ENCODE assay signal across 8 mouse cellular contexts in the genomic region with DNA sequence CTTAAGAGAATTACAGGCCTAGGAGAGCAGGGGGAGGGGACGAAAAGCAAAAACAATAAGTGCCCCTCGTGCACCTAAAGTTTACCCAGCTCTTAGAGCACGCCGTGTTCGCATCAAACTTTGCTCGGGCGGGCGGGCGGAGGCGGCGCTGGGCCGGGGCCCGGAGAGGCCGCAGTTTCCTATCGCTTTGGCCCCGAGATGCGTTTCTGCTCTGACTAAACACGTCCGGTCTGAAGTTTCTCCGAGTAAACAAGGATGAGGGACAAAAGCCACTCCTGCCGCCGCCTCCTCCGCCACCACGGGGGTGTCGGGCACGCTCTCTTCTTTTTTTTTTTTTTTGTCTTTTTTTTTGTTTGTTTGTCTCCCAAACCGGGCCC. TPM values are rescaled to one million over a fixed set of nuclear protein-coding genes. Genes with fewer than 3 reads are reported as not detected.
DNase-seq lines count a peak whose midpoint lies in the region; ATAC-seq and TF ChIP-seq lines count a peak whose summit lies in the region.

No protein-coding gene starts in this region.

- H3K4me1 ChIP-seq in limb, embryonic 15.5 days: peaks cover 16% of the 10 kb centered on the region
- H3K4me1 ChIP-seq in midbrain, embryonic 15.5 days: peaks cover 27% of the 10 kb centered on the region

- intact Hi-C loops in heart, postnatal 25 days (cut with DNase I): loop anchor here (2.0 to 5.0 kb wide), 5 partner anchors 20 to 239 kb away; no protein-coding TSS in a partner anchor

- H3K9ac ChIP-seq in limb, embryonic 15.5 days: peak overlapping the region; percentile 97
- H3K9ac ChIP-seq in midbrain, embryonic 15.5 days: peak overlapping the region; percentile 95

- H3K4me3 ChIP-seq in layer of hippocampus, adult 2 months: peak overlapping the region; percentile 65
- peak overlapping the region; percentile 73 for H3K4me3 ChIP-seq in limb, embryonic 15.5 days
- H3K4me3 ChIP-seq in midbrain, embryonic 15.5 days: peak overlapping the region; percentile 61

- TF ChIP-seq CTCF in layer of hippocampus, adult 2 months (conservative IDR thresholded peaks at IDR 0.05): no peak

- no peak for ATAC-seq in limb, embryonic 15.5 days (ENCODE audit: insufficient number of reproducible peaks, low FRiP score, low TSS enrichment, low read depth)
- ATAC-seq in midbrain, embryonic 15.5 days (replicated peaks): no peak

- no peaks in the 10 kb centered on the region for H3K9me3 ChIP-seq in limb, embryonic 15.5 days
- no peaks in the 10 kb centered on the region for H3K9me3 ChIP-seq in midbrain, embryonic 15.5 days

- H3K36me3 ChIP-seq in limb, embryonic 15.5 days: peaks cover 15% of the 10 kb centered on the region
- no peaks in the 10 kb centered on the region for H3K36me3 ChIP-seq in midbrain, embryonic 15.5 days (replicated peaks)

- peak overlapping the region; percentile 62 for H3K4me2 ChIP-seq in limb, embryonic 15.5 days
- H3K4me2 ChIP-seq in midbrain, embryonic 15.5 days: peak overlapping the region; percentile 60

- no peaks in the 10 kb centered on the region for H3K27me3 ChIP-seq in limb, embryonic 15.5 days
- H3K27me3 ChIP-seq in midbrain, embryonic 15.5 days (replicated peaks): no peaks in the 10 kb centered on the region

- under 1% methylated on average over 26 of the region's 27 CpGs for WGBS in limb, embryonic 15.5 days
- WGBS in midbrain, embryonic 15.5 days: under 1% methylated on average over 27 of the region's 27 CpGs

- H3K27ac ChIP-seq in layer of hippocampus, adult 2 months: peak overlapping the region; percentile 98
- H3K27ac ChIP-seq in limb, embryonic 15.5 days: peak overlapping the region; percentile 100
- H3K27ac ChIP-seq in midbrain, embryonic 15.5 days: peak overlapping the region; percentile 99

- DNase-seq in layer of hippocampus, adult 2 months (ENCODE audit: low spot score in 2 of 2): no peak
- no peak for DNase-seq in layer of hippocampus, postnatal 10 days (ENCODE audit: low spot score in 2 of 2)
- peak; percentile 46 for DNase-seq in c-Kit-positive CD71-positive TER-119-positive erythroid progenitor cells, embryonic 14.5 days (ENCODE audit: low spot score)
- DNase-seq in heart, postnatal 25 days (ENCODE audit: low spot score): peak; percentile 51
- DNase-seq in cerebellum, adult 11-12 months: no peak
- DNase-seq in frontal cortex, postnatal 10 days (ENCODE audit: low spot score in 2 of 2): no peak

RNA-seq across cellular contexts. Expression of a gene that starts 56.2 kb away (rescaled TPM):
- 10 to 100 TPM; 25.2 to 25.8 TPM for total RNA-seq in layer of hippocampus, adult 2 months (2021)
- total RNA-seq in layer of hippocampus, postnatal 10 days (2021): 10 to 100 TPM in 1 of 2 experiments, 1 to 10 TPM in 1; 9.6 to 11.5 TPM
- 1 to 10 TPM; 5.8 to 6.2 TPM for total RNA-seq in heart, postnatal 25 days (2021)
- 1.2 and 3.7 TPM in 2 replicates for polyA plus RNA-seq in limb, embryonic 15.5 days (2015; fragmentation: Nextera tagmentation; extraction: Ambion mirVana)
- polyA plus RNA-seq in midbrain, embryonic 15.5 days (2015; fragmentation: Nextera tagmentation; extraction: Ambion mirVana): 6.5 and 8.6 TPM in 2 replicates

Comparison
In these comparisons a context has a peak if more than half of its experiments do, and no peak if none do; other contexts are left out.
1. DNase-seq: peak in c-Kit-positive CD71-positive TER-119-positive erythroid progenitor cells, embryonic 14.5 days (single experiment) and heart, postnatal 25 days (single experiment); none in layer of hippocampus, adult 2 months (0 of 2), layer of hippocampus, postnatal 10 days (0 of 2), cerebellum, adult 11-12 months (single experiment) and frontal cortex, postnatal 10 days (0 of 2).
2. Peak in every context shown above with its lines, with median percentiles within 50 percentile points of each other: H3K27ac ChIP-seq and H3K4me3 ChIP-seq.